16 mouse cellular contexts compared by ENCODE assay signal in the genomic region with DNA sequence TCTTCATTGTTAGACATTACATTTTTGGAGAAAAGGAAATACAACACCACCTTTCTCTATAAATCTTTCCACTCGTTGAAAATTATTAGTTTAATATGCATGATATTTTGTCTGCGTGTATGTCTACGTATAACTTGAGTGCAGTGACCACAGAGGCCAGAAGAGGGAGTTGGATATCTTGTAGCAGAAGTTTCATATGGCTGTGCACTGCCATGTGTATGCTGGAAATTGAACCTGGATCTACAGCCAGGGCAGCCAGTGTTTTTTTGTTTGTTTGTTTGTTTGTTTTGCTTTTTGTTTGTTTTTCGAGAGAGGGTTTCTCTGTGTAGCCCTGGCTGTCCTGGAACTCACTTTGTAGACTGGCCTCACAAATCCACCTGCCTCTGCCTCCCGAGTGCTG. TPM values are rescaled to one million over a fixed set of nuclear protein-coding genes. Genes with fewer than 3 reads are reported as not detected.
A peak's percentile ranks its signal among the peaks of the same experiment; 100 is the strongest.
DNase-seq lines count a peak whose midpoint lies in the region; TF ChIP-seq lines count a peak whose summit lies in the region.
"Had no signal": no experiment of that assay in that cellular context is flagged by ENCODE, and none has a peak within 500 bp of the region (broad histone marks: within the 10 kb centered on the region; RNA-seq: fewer than 3 reads in every experiment).

No protein-coding gene starts in this region.

- intact Hi-C loops in left cerebral cortex, adult 2 months (cut with DNase I), result no loop called here

- DNase-seq in gastrocnemius, adult 18-20 months (ENCODE audit: low spot score), result peak; percentile 30
- DNase-seq in gastrocnemius, postnatal 10 days, result no peak
- no peak for DNase-seq in left cerebral cortex, adult 2 months (ENCODE audit: extremely low spot score in 1 of 2, low spot score in 2 of 2)
- DNase-seq in left cerebral cortex, adult 18-20 months (ENCODE audit: low spot score in 2 of 2), result no peak
- DNase-seq in thymus, postnatal 4 days, result peak; percentile 53
- no peak for DNase-seq in thymus, postnatal 0 days (ENCODE audit: low spot score)
- DNase-seq in cerebellum, adult 18-20 months, result no peak
- DNase-seq in cerebellum, adult 9-10 months, result no peak
- DNase-seq: cerebellum, adult 2 months; gastrocnemius, postnatal 14 days; heart, postnatal 14 days; lung, postnatal 10 days had no signal

- peak; percentile 34 for TF ChIP-seq CTCF in left cerebral cortex, adult 2 months (IDR thresholded peaks at IDR 0.05)

- no peak overlapping the region for H3K4me3 ChIP-seq in left cerebral cortex, adult 2 months
- H3K4me3 ChIP-seq: forebrain, embryonic 12.5 days; limb, embryonic 10.5 days; midbrain, embryonic 15.5 days; neural tube, embryonic 15.5 days had no signal

- H3K27ac ChIP-seq in left cerebral cortex, adult 2 months, result no peak overlapping the region
- H3K27ac ChIP-seq: forebrain, embryonic 12.5 days; limb, embryonic 10.5 days; midbrain, embryonic 15.5 days; neural tube, embryonic 15.5 days had no signal

RNA-seq across cellular contexts. Expression of a gene that starts 4.9 kb away (rescaled TPM):
- under 1 TPM; 0.66 TPM for total RNA-seq in gastrocnemius, adult 18-20 months (2021)
- 1 to 10 TPM in 1 of 2 experiments, under 1 TPM in 1; 0.78 to 1.3 TPM for total RNA-seq in gastrocnemius, postnatal 10 days (2021)
- under 1 TPM; 0.75 to 0.93 TPM for total RNA-seq in left cerebral cortex, adult 2 months (2021)
- total RNA-seq in left cerebral cortex, adult 18-20 months (2021), result under 1 TPM; 0.40 to 0.63 TPM
- 0.16 and 0.32 TPM in 2 replicates for polyA plus RNA-seq in thymus, postnatal 0 days (2015; fragmentation: Nextera tagmentation; extraction: Ambion mirVana)

RNA-seq across cellular contexts. Expression of a gene that starts 28.5 kb away (rescaled TPM):
- total RNA-seq in gastrocnemius, adult 18-20 months (2021), result 100 to 1,000 TPM; 141 to 142 TPM
- total RNA-seq in gastrocnemius, postnatal 10 days (2021), result 10 to 100 TPM; 44.6 to 53.0 TPM
- 10 to 100 TPM; 56.5 to 60.3 TPM for total RNA-seq in left cerebral cortex, adult 2 months (2021)
- 10 to 100 TPM; 57.3 to 62.2 TPM for total RNA-seq in left cerebral cortex, adult 18-20 months (2021)
- 21.2 and 27.7 TPM in 2 replicates for polyA plus RNA-seq in thymus, postnatal 0 days (2015; fragmentation: Nextera tagmentation; extraction: Ambion mirVana)

RNA-seq across cellular contexts. Expression of a gene that starts 35.9 kb away (rescaled TPM):
- 1 to 10 TPM; 5.6 to 6.2 TPM for total RNA-seq in gastrocnemius, adult 18-20 months (2021)
- total RNA-seq in gastrocnemius, postnatal 10 days (2021), result 1 to 10 TPM; 4.8 to 6.0 TPM
- total RNA-seq in left cerebral cortex, adult 2 months (2021), result 10 to 100 TPM; 11.8 to 12.5 TPM
- 10 to 100 TPM; 12.0 to 12.9 TPM for total RNA-seq in left cerebral cortex, adult 18-20 months (2021)
- 22.5 and 23.1 TPM in 2 replicates for polyA plus RNA-seq in thymus, postnatal 0 days (2015; fragmentation: Nextera tagmentation; extraction: Ambion mirVana)

RNA-seq across cellular contexts. Expression of a gene that starts 37.7 kb away (rescaled TPM):
- total RNA-seq in gastrocnemius, adult 18-20 months (2021), result 1 to 10 TPM in 1 of 2 experiments, under 1 TPM in 1; 0.39 to 1.1 TPM
- total RNA-seq in gastrocnemius, postnatal 10 days (2021), result 1 to 10 TPM; 2.6 to 2.9 TPM
- 10 to 100 TPM; 43.7 to 48.3 TPM for total RNA-seq in left cerebral cortex, adult 2 months (2021)
- total RNA-seq in left cerebral cortex, adult 18-20 months (2021), result 10 to 100 TPM; 44.3 to 48.2 TPM
- 1.6 and 3.1 TPM in 2 replicates for polyA plus RNA-seq in thymus, postnatal 0 days (2015; fragmentation: Nextera tagmentation; extraction: Ambion mirVana)

RNA-seq across cellular contexts. Expression of a gene that starts 38.1 kb away (rescaled TPM):
- total RNA-seq in gastrocnemius, adult 18-20 months (2021), result 10 to 100 TPM; 11.3 to 12.0 TPM
- 10 to 100 TPM; 25.5 to 28.7 TPM for total RNA-seq in gastrocnemius, postnatal 10 days (2021)
- total RNA-seq in left cerebral cortex, adult 2 months (2021), result 10 to 100 TPM; 32.6 to 37.9 TPM
- total RNA-seq in left cerebral cortex, adult 18-20 months (2021), result 10 to 100 TPM; 29.6 to 30.6 TPM
- polyA plus RNA-seq in thymus, postnatal 0 days (2015; fragmentation: Nextera tagmentation; extraction: Ambion mirVana), result 12.1 and 17.0 TPM in 2 replicates

Comparison
In these comparisons a context has a peak if more than half of its experiments do, and no peak if none do; other contexts are left out.
1. DNase-seq: peak in gastrocnemius, adult 18-20 months (single experiment) and thymus, postnatal 4 days (single experiment); none in gastrocnemius, postnatal 10 days (single experiment), left cerebral cortex, adult 2 months (0 of 2), left cerebral cortex, adult 18-20 months (0 of 2), thymus, postnatal 0 days (single experiment), cerebellum, adult 18-20 months (0 of 2) and cerebellum, adult 9-10 months (single experiment).